9 mouse cellular contexts compared by ENCODE assay signal in the genomic region with DNA sequence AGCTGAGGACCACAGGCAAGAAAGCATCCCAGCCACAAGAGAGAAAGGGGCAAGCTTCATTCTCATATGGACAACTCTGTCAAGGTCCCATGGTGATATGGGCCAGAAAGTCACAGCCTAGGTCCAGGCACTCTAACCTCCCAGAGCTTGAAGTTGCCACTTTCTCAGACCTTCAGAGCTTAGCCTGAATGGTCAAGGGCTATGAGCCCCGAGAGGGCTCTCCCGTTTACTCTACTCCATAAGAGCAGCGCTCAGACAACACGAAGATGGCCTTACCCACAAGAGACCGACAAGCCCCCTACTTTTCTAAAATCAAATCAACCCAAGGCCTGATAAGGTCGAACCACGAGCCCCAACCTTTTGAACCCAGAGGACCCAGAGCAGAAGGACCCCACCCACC. TPM values are rescaled to one million over a fixed set of nuclear protein-coding genes. Genes with fewer than 3 reads are reported as not detected.
A peak's percentile ranks its signal among the peaks of the same experiment; 100 is the strongest.
DNase-seq lines count a peak whose midpoint lies in the region; ATAC-seq lines count a peak whose summit lies in the region.
"Had no signal": no experiment of that assay in that cellular context is flagged by ENCODE, and none has a peak within 500 bp of the region (broad histone marks: within the 10 kb centered on the region; RNA-seq: fewer than 3 reads in every experiment).

No protein-coding gene starts in this region.

- H3K4me2 ChIP-seq in kidney, embryonic 14.5 days (replicated peaks; ENCODE audit: low read depth, low read length), result peak overlapping the region; percentile 91
- H3K4me2 ChIP-seq in hindbrain, embryonic 14.5 days (replicated peaks), result peak overlapping the region; percentile 100
- peak overlapping the region; percentile 95 for H3K4me2 ChIP-seq in midbrain, embryonic 15.5 days

- peak overlapping the region; percentile 94 for H3K9ac ChIP-seq in kidney, embryonic 14.5 days (ENCODE audit: low read depth, low read length)
- peak overlapping the region; percentile 94 for H3K9ac ChIP-seq in hindbrain, embryonic 14.5 days
- peak overlapping the region; percentile 88 for H3K9ac ChIP-seq in midbrain, embryonic 15.5 days

- peaks cover 48% of the 10 kb centered on the region for H3K4me1 ChIP-seq in kidney, embryonic 14.5 days (ENCODE audit: control insufficient read depth, insufficient read depth, low read length)
- H3K4me1 ChIP-seq in brown adipose tissue, adult 24 weeks (ENCODE audit: control insufficient read depth, insufficient read depth, insufficient read length, low read length), result peaks cover 33% of the 10 kb centered on the region
- peaks cover 58% of the 10 kb centered on the region for H3K4me1 ChIP-seq in hindbrain, embryonic 14.5 days (replicated peaks; ENCODE audit: control insufficient read depth, insufficient read depth, low read length)
- H3K4me1 ChIP-seq in midbrain, embryonic 15.5 days, result peaks cover 57% of the 10 kb centered on the region

- WGBS in kidney, embryonic 14.5 days, result 2% methylated on average over 7 of the region's 7 CpGs
- 2% methylated on average over 7 of the region's 7 CpGs for WGBS in hindbrain, embryonic 14.5 days
- WGBS in midbrain, embryonic 15.5 days, result under 1% methylated on average over 7 of the region's 7 CpGs

- no peaks in the 10 kb centered on the region for H3K36me3 ChIP-seq in kidney, embryonic 14.5 days (ENCODE audit: control insufficient read depth, insufficient read depth, low read length)
- H3K36me3 ChIP-seq in hindbrain, embryonic 14.5 days (replicated peaks; ENCODE audit: control insufficient read depth, insufficient read depth), result no peaks in the 10 kb centered on the region
- H3K36me3 ChIP-seq in midbrain, embryonic 15.5 days (replicated peaks), result no peaks in the 10 kb centered on the region

- no peak for DNase-seq in kidney, adult 8-10 months
- no peak for DNase-seq in hindbrain, embryonic 14.5 days (ENCODE audit: low spot score)
- no peak for DNase-seq in thymus, postnatal 36 days
- no peak for DNase-seq in gastrocnemius, postnatal 10 days
- no peak for DNase-seq in right cerebral cortex, postnatal 4 days

- no peak for ATAC-seq in kidney, embryonic 14.5 days (ENCODE audit: low FRiP score, low TSS enrichment)
- ATAC-seq in hindbrain, embryonic 14.5 days (ENCODE audit: low FRiP score), result no peak
- no peak for ATAC-seq in midbrain, embryonic 15.5 days (replicated peaks)
- ATAC-seq: Patski had no signal

- no peaks in the 10 kb centered on the region for H3K27me3 ChIP-seq in kidney, embryonic 14.5 days (ENCODE audit: control insufficient read depth, insufficient read depth, low read length)
- no peaks in the 10 kb centered on the region for H3K27me3 ChIP-seq in hindbrain, embryonic 14.5 days (ENCODE audit: control insufficient read depth, insufficient read depth, low read length)
- no peaks in the 10 kb centered on the region for H3K27me3 ChIP-seq in midbrain, embryonic 15.5 days (replicated peaks)
- H3K27me3 ChIP-seq: Patski had no signal

- 0 out of 2 replicates have a peak overlapping the region, but pooled peaks have one; percentile 61 for H3K27ac ChIP-seq in kidney, embryonic 14.5 days (ENCODE audit: low read depth, low read length)
- peak overlapping the region; percentile 73 for H3K27ac ChIP-seq in brown adipose tissue, adult 24 weeks (replicated peaks; ENCODE audit: low read depth, low read length)
- H3K27ac ChIP-seq in hindbrain, embryonic 14.5 days, result peak overlapping the region; percentile 85
- H3K27ac ChIP-seq in midbrain, embryonic 15.5 days, result peak overlapping the region; percentile 82

- H3K9me3 ChIP-seq in kidney, embryonic 14.5 days (ENCODE audit: control insufficient read depth, low read length), result no peaks in the 10 kb centered on the region
- no peaks in the 10 kb centered on the region for H3K9me3 ChIP-seq in hindbrain, embryonic 14.5 days (ENCODE audit: control insufficient read depth, low read length)
- H3K9me3 ChIP-seq in midbrain, embryonic 15.5 days, result no peaks in the 10 kb centered on the region

- H3K4me3 ChIP-seq in kidney, embryonic 14.5 days (ENCODE audit: low read length), result peak overlapping the region; percentile 82
- peak overlapping the region; percentile 73 for H3K4me3 ChIP-seq in brown adipose tissue, adult 24 weeks (ENCODE audit: insufficient read depth, low read depth, low read length)
- peak overlapping the region; percentile 91 for H3K4me3 ChIP-seq in hindbrain, embryonic 14.5 days (replicated peaks; ENCODE audit: low read length)
- peak overlapping the region; percentile 85 for H3K4me3 ChIP-seq in midbrain, embryonic 15.5 days

RNA-seq across cellular contexts. Expression of a gene that starts 1.3 kb away (rescaled TPM):
- polyA plus RNA-seq in kidney, embryonic 14.5 days (2014; fragmentation: Nextera tagmentation; extraction: Ambion mirVana), result 24.0 and 24.5 TPM in 2 replicates
- polyA plus RNA-seq in brown adipose tissue, adult 24 weeks (2012; ENCODE audit: insufficient read depth, insufficient read length, missing spikeins), result 18.9 and 20.2 TPM in 2 replicates
- polyA plus RNA-seq in hindbrain, embryonic 14.5 days (2014; fragmentation: Nextera tagmentation; extraction: Ambion mirVana), result 15.1 and 15.6 TPM in 2 replicates
- polyA plus RNA-seq in midbrain, embryonic 15.5 days (2015; fragmentation: Nextera tagmentation; extraction: Ambion mirVana), result 10.1 and 10.8 TPM in 2 replicates
- total RNA-seq in gastrocnemius, postnatal 10 days (2021), result 10 to 100 TPM; 68.1 to 79.6 TPM

RNA-seq across cellular contexts. Expression of a gene that starts 28.5 kb away (rescaled TPM):
- polyA plus RNA-seq in kidney, embryonic 14.5 days (2014; fragmentation: Nextera tagmentation; extraction: Ambion mirVana), result 63.4 and 73.8 TPM in 2 replicates
- 18.7 and 21.7 TPM in 2 replicates for polyA plus RNA-seq in brown adipose tissue, adult 24 weeks (2012; ENCODE audit: insufficient read depth, insufficient read length, missing spikeins)
- polyA plus RNA-seq in hindbrain, embryonic 14.5 days (2014; fragmentation: Nextera tagmentation; extraction: Ambion mirVana), result 69.0 and 76.0 TPM in 2 replicates
- polyA plus RNA-seq in midbrain, embryonic 15.5 days (2015; fragmentation: Nextera tagmentation; extraction: Ambion mirVana), result 78.5 and 87.4 TPM in 2 replicates
- total RNA-seq in gastrocnemius, postnatal 10 days (2021), result 10 to 100 TPM; 18.9 to 26.4 TPM
